ENCODE assay signal across 16 mouse cellular contexts in the genomic region with DNA sequence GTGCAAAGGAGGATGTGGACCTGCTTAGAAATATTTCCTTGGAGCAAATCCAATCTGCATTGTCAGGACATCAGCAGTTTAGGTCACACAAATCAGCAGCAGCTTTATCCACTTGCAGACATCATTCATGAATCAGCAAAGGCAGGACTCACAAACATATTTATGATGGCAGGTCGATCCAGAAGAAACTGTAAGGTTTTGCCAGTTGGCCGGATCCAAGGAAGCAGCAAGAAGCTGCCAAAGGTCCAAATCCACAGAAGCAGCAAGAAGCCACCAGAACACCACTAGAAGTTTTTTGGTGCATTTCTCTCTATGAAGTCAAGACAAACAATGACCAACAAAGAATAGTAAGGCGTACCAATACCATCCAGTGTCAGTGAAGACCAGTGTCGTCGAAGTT.
"Had no signal": no experiment of that assay in that cellular context is flagged by ENCODE, and none has a peak within 500 bp of the region (broad histone marks: within the 10 kb centered on the region; RNA-seq: fewer than 3 reads in every experiment).

No protein-coding gene starts in this region.

- H3K27ac ChIP-seq: lung, embryonic 15.5 days; macrophage; midbrain, embryonic 12.5 days; neural tube, embryonic 12.5 days; stomach, embryonic 15.5 days; stomach, postnatal 0 days had no signal

- H3K4me1 ChIP-seq: lung, embryonic 15.5 days; megakaryocyte, embryonic 14.5 days; midbrain, embryonic 12.5 days; neural tube, embryonic 12.5 days; stomach, embryonic 15.5 days had no signal

- H3K27me3 ChIP-seq: lung, embryonic 15.5 days; megakaryocyte, embryonic 14.5 days; midbrain, embryonic 12.5 days; neural tube, embryonic 12.5 days; stomach, embryonic 15.5 days had no signal

- H3K9ac ChIP-seq: liver, postnatal 0 days; lung, embryonic 15.5 days; midbrain, embryonic 12.5 days; neural tube, embryonic 12.5 days; stomach, embryonic 15.5 days had no signal

- H3K4me3 ChIP-seq: lung, embryonic 15.5 days; megakaryocyte, embryonic 14.5 days; midbrain, embryonic 12.5 days; neural tube, embryonic 12.5 days; stomach, embryonic 15.5 days had no signal

- DNase-seq: liver, postnatal 0 days; lung, adult 2 months; lung, postnatal 14 days; lung, postnatal 36 days; midbrain, embryonic 14.5 days; right cerebral cortex, postnatal 14 days; thymus, adult 2 months; thymus, postnatal 25 days; thymus, postnatal 4 days had no signal
